Mouse (Mus musculus): ENCODE results near the gene Gucy2c. TPM values are rescaled to one million over a fixed set of nuclear protein-coding genes. Genes with fewer than 3 reads are reported as not detected.

The Gucy2c gene
- polyA plus RNA-seq, 2 experiments = 0.06 to 0.11 TPM

DNA sequence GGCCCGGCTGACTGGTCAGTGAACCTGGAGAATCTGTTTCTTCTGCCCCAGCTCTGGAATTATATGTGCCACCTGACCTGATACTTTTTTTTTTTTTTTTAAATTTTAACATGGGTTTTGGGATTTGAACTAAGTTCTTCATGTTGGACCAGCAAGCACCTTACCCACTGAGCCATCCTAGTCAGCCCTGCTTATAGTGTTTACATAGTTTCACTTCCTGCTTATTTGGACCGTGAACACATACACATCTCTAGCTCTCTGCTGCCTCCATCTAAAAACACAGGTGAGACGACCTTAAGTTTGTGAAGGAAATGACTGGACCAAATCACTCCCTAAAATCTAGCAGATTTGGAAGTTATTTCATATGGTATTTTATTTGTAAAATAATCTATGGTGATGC lies 58.4 kb downstream of the Gucy2c start:
- no peak for DNase-seq (ENCODE audit: low read depth in 3 of 3, low spot score in 3 of 3)
- no peak overlapping the region for H3K9ac ChIP-seq (replicated peaks)
- H3K4me2 ChIP-seq (ENCODE audit: low read depth) = no peak overlapping the region
- no peaks in the 10 kb centered on the region for H3K4me1 ChIP-seq (replicated peaks; ENCODE audit: control insufficient read depth in 2 of 2, insufficient read depth in 2 of 2, low read length in 1 of 2)
- no peaks in the 10 kb centered on the region for H3K27me3 ChIP-seq (ENCODE audit: control insufficient read depth, insufficient read depth, low read length)
- no peaks in the 10 kb centered on the region for H3K9me3 ChIP-seq (ENCODE audit: control insufficient read depth, low read length)
- no peak for ATAC-seq (ENCODE audit: insufficient read depth)
- H3K36me3 ChIP-seq (replicated peaks; ENCODE audit: control insufficient read depth, insufficient read depth, low read depth) = no peaks in the 10 kb centered on the region
- no peak overlapping the region for H3K27ac ChIP-seq
- H3K4me3 ChIP-seq (ENCODE audit: insufficient read depth in 1 of 2, low read depth in 2 of 2, low read length in 2 of 2) = no peak overlapping the region
- no peak for TF ChIP-seq CTCF (IDR thresholded peaks at IDR 0.05; ENCODE audit: low read depth)
- no peak for TF ChIP-seq EP300 (IDR thresholded peaks at IDR 0.05; ENCODE audit: low read depth)
- 57% methylated on average over 3 of the region's 3 CpGs for WGBS (ENCODE audit: insufficient replicate concordance)

DNA sequence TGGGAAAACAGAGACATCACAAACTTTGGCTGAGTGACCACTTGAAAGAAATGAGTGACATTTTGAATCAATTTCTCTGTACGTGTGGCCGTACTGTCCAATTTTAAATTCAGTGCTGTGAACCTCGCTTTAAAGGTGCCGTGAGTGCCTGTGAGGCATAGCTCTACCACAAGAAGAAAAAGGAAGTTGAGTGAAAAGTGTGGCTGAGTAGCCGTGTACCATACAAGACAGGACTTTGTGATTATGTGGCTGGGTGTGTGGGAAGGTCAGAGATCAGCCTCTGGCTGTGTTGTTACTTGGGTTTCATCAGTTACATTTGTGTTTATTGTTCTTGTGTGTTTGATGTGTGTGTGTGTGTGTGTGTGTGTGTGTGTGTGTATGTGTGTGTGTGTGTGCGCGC lies 59.0 kb downstream of the Gucy2c start:
- no peak overlapping the region for H3K4me3 ChIP-seq (ENCODE audit: insufficient read depth in 1 of 2, low read depth in 2 of 2, low read length in 2 of 2)
- H3K36me3 ChIP-seq (replicated peaks; ENCODE audit: control insufficient read depth, insufficient read depth, low read depth) = no peaks in the 10 kb centered on the region
- TF ChIP-seq EP300 (IDR thresholded peaks at IDR 0.05; ENCODE audit: low read depth) = no peak
- H3K27me3 ChIP-seq (ENCODE audit: control insufficient read depth, insufficient read depth, low read length) = no peaks in the 10 kb centered on the region
- H3K9me3 ChIP-seq (ENCODE audit: control insufficient read depth, low read length) = no peaks in the 10 kb centered on the region
- ATAC-seq (ENCODE audit: insufficient read depth) (no peak), DNase-seq (ENCODE audit: low read depth in 3 of 3, low spot score in 3 of 3) (no peak)
- no peak overlapping the region for H3K27ac ChIP-seq
- no peaks in the 10 kb centered on the region for H3K4me1 ChIP-seq (replicated peaks; ENCODE audit: control insufficient read depth in 2 of 2, insufficient read depth in 2 of 2, low read length in 1 of 2)
- no peak overlapping the region for H3K4me2 ChIP-seq (ENCODE audit: low read depth)
- WGBS (ENCODE audit: insufficient replicate concordance) = 58% methylated on average over 7 of the region's 7 CpGs
- no peak overlapping the region for H3K9ac ChIP-seq (replicated peaks)

DNA sequence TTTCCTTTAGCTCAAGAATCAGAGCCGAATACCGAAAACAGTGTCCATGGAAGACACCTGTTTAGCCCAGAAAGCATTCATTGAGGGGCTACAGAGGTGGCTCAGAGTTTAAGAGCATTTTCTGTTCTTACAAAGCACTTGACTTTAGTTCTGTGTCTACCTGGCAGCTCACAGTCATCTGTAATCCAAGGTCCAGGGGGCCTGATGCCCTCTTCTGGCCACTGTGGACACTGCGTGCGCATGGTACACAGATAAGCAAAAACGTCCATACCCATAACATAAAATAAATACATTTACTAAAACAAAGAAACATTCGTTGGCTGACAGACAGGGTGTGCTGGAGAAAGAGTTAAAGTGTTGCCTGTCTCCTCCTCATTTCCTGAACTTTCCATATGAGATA lies 59.6 kb downstream of the Gucy2c start:
- DNase-seq (ENCODE audit: low read depth in 3 of 3, low spot score in 3 of 3) (no peak), ATAC-seq (ENCODE audit: insufficient read depth) (no peak)
- no peak overlapping the region for H3K27ac ChIP-seq
- no peaks in the 10 kb centered on the region for H3K27me3 ChIP-seq (ENCODE audit: control insufficient read depth, insufficient read depth, low read length)
- no peak overlapping the region for H3K4me2 ChIP-seq (ENCODE audit: low read depth)
- no peaks in the 10 kb centered on the region for H3K4me1 ChIP-seq (replicated peaks; ENCODE audit: control insufficient read depth in 2 of 2, insufficient read depth in 2 of 2, low read length in 1 of 2)
- H3K9ac ChIP-seq (replicated peaks) = no peak overlapping the region
- H3K4me3 ChIP-seq (ENCODE audit: insufficient read depth in 1 of 2, low read depth in 2 of 2, low read length in 2 of 2) = no peak overlapping the region
- TF ChIP-seq CTCF (IDR thresholded peaks at IDR 0.05; ENCODE audit: low read depth) (peak; percentile 81), EP300 (IDR thresholded peaks at IDR 0.05; ENCODE audit: low read depth) (no peak)
- H3K9me3 ChIP-seq (ENCODE audit: control insufficient read depth, low read length) = no peaks in the 10 kb centered on the region
- H3K36me3 ChIP-seq (replicated peaks; ENCODE audit: control insufficient read depth, insufficient read depth, low read depth) = no peaks in the 10 kb centered on the region
- WGBS (ENCODE audit: insufficient replicate concordance) = 42% methylated on average over 6 of the region's 6 CpGs

DNA sequence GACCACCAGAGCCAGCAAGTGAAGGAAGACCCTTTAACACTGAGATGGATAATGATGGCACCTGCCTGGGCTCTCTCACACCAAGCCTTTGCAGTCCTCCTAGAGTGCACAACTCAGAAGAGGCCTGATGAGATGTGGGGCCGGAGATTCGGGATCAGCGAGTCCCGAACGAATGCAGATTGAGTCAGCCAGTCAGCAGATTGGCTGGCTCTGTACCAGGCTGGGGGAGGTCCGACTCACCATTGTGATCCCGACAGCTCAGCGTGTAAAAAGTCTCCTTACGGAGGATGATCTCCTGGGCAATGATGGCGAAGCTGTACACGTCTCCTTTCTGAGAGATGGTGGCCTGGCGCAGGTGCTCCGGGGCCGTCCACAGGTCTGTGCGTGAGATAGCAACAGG lies 61.1 kb downstream of the Gucy2c start:
- DNase-seq (ENCODE audit: low read depth in 3 of 3, low spot score in 3 of 3) (no peak), ATAC-seq (ENCODE audit: insufficient read depth) (no peak)
- Histone ChIP-seq H3K4me1 (replicated peaks; ENCODE audit: control insufficient read depth in 2 of 2, insufficient read depth in 2 of 2, low read length in 1 of 2) (no peaks in the 10 kb centered on the region), H3K27me3 (ENCODE audit: control insufficient read depth, insufficient read depth, low read length) (no peaks in the 10 kb centered on the region), H3K9me3 (ENCODE audit: control insufficient read depth, low read length) (no peaks in the 10 kb centered on the region), H3K27ac (no peak overlapping the region), H3K4me2 (ENCODE audit: low read depth) (no peak overlapping the region), H3K9ac (replicated peaks) (no peak overlapping the region), H3K36me3 (replicated peaks; ENCODE audit: control insufficient read depth, insufficient read depth, low read depth) (no peaks in the 10 kb centered on the region), H3K4me3 (ENCODE audit: insufficient read depth in 1 of 2, low read depth in 2 of 2, low read length in 2 of 2) (no peak overlapping the region)
- 74% methylated on average over 15 of the region's 15 CpGs for WGBS (ENCODE audit: insufficient replicate concordance)
- no peak for TF ChIP-seq CTCF (IDR thresholded peaks at IDR 0.05; ENCODE audit: low read depth)
- no peak for TF ChIP-seq EP300 (IDR thresholded peaks at IDR 0.05; ENCODE audit: low read depth)

DNA sequence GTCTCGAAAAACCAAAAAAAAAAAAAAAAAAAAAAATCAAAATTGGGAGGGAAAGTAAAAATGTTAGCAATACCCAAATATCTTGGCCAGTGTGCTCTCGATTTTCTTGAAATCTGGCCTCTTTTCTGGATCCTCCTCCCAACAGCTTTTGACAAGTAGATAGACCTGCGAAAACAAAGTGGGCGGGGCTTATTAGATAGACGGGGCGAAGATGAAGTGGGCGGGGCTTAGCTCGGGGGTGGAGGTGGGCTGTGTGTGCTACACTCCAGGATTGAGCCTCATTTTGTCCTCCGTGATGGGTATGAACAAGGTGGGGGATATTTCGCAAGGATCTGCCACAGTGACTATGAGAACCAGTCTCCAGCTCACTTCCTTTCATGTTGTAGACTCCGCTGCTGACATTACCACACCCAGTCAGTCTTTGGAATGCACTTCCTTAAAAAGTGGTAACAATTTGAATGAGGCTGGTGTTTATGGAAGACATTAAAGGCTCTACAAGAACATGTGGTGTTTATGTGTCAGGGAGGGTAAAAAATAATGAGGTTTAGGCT lies 65.6 kb downstream of the Gucy2c start:
- Histone ChIP-seq H3K27ac (no peak overlapping the region), H3K36me3 (replicated peaks; ENCODE audit: control insufficient read depth, insufficient read depth, low read depth) (no peaks in the 10 kb centered on the region), H3K4me1 (replicated peaks; ENCODE audit: control insufficient read depth in 2 of 2, insufficient read depth in 2 of 2, low read length in 1 of 2) (no peaks in the 10 kb centered on the region), H3K4me3 (ENCODE audit: insufficient read depth in 1 of 2, low read depth in 2 of 2, low read length in 2 of 2) (no peak overlapping the region), H3K27me3 (ENCODE audit: control insufficient read depth, insufficient read depth, low read length) (no peaks in the 10 kb centered on the region), H3K9ac (replicated peaks) (no peak overlapping the region), H3K9me3 (ENCODE audit: control insufficient read depth, low read length) (no peaks in the 10 kb centered on the region), H3K4me2 (ENCODE audit: low read depth) (no peak overlapping the region)
- ATAC-seq (ENCODE audit: insufficient read depth) (no peak), DNase-seq (ENCODE audit: low read depth in 3 of 3, low spot score in 3 of 3) (no peak)
- WGBS (ENCODE audit: insufficient replicate concordance) = 50% methylated on average over 10 of the region's 11 CpGs
- no peak for TF ChIP-seq EP300 (IDR thresholded peaks at IDR 0.05; ENCODE audit: low read depth)
- no peak for TF ChIP-seq CTCF (IDR thresholded peaks at IDR 0.05; ENCODE audit: low read depth)

Data from liver, embryonic 14.5 days (tissue).